In genomic region chr3:108432542-108433187, GRCm38 (mm10) we compare ENCODE assay signal across 16 mouse cellular contexts. TPM values are rescaled to one million over a fixed set of nuclear protein-coding genes. Genes with fewer than 3 reads are reported as not detected.
A peak's percentile ranks its signal among the peaks of the same experiment; 100 is the strongest.
DNase-seq lines count a peak whose midpoint lies in the region; ATAC-seq and TF ChIP-seq lines count a peak whose summit lies in the region.
"Had no signal": no experiment of that assay in that cellular context is flagged by ENCODE, and none has a peak within 500 bp of the region (broad histone marks: within the 10 kb centered on the region; RNA-seq: fewer than 3 reads in every experiment).

No protein-coding gene starts in this region.

- peak; percentile 79 for ATAC-seq in forebrain, embryonic 15.5 days (replicated peaks)
- ATAC-seq in midbrain, embryonic 12.5 days (ENCODE audit: low FRiP score, low read depth) = peak; percentile 67

- H3K27ac ChIP-seq in layer of hippocampus, adult 2 months = peak overlapping the region; percentile 39
- H3K27ac ChIP-seq in forebrain, embryonic 15.5 days (replicated peaks) = peak overlapping the region; percentile 90
- peak overlapping the region; percentile 96 for H3K27ac ChIP-seq in midbrain, embryonic 12.5 days (replicated peaks)
- H3K27ac ChIP-seq in thymus, adult 2 months (ENCODE audit: control insufficient read depth, insufficient read depth, low read length) = no peak overlapping the region
- H3K27ac ChIP-seq: embryonic facial prominence, embryonic 13.5 days; kidney, embryonic 15.5 days had no signal

- no peak overlapping the region for H3K4me3 ChIP-seq in layer of hippocampus, adult 2 months
- H3K4me3 ChIP-seq in forebrain, embryonic 15.5 days = no peak overlapping the region
- H3K4me3 ChIP-seq in midbrain, embryonic 12.5 days = no peak overlapping the region
- no peak overlapping the region for H3K4me3 ChIP-seq in thymus, adult 2 months (ENCODE audit: control insufficient read depth, insufficient read depth, low read length)
- H3K4me3 ChIP-seq: embryonic facial prominence, embryonic 13.5 days; kidney, embryonic 15.5 days had no signal

- no peak for TF ChIP-seq CTCF in layer of hippocampus, adult 2 months (conservative IDR thresholded peaks at IDR 0.05)
- TF ChIP-seq CTCF in thymus, adult 2 months (IDR thresholded peaks at IDR 0.05; ENCODE audit: borderline replicate concordance, control insufficient read depth, extremely low read depth, insufficient read depth, low read length, poor library complexity) = no peak

- no peak for TF ChIP-seq POLR2A in thymus, adult 2 months (IDR thresholded peaks at IDR 0.05; ENCODE audit: control insufficient read depth, extremely low read depth, insufficient read depth, low read length, poor library complexity)

- H3K9me3 ChIP-seq in forebrain, embryonic 15.5 days = no peaks in the 10 kb centered on the region
- no peaks in the 10 kb centered on the region for H3K9me3 ChIP-seq in midbrain, embryonic 12.5 days
- H3K9me3 ChIP-seq: embryonic facial prominence, embryonic 13.5 days; kidney, embryonic 15.5 days had no signal

- WGBS in forebrain, embryonic 15.5 days = 6% methylated on average over 13 of the region's 13 CpGs
- WGBS in midbrain, embryonic 12.5 days = 21% methylated on average over 13 of the region's 13 CpGs
- 97% methylated on average over 13 of the region's 13 CpGs for WGBS in thymus, adult 2 months

- no peak for DNase-seq in layer of hippocampus, adult 2 months (ENCODE audit: low spot score in 2 of 2)
- DNase-seq in layer of hippocampus, postnatal 10 days (ENCODE audit: low spot score in 2 of 2) = no peak
- DNase-seq in telencephalon, adult 2 months (ENCODE audit: low read depth, low spot score) = peak; percentile 65
- DNase-seq in liver = no peak
- DNase-seq in left cerebral cortex, adult 11 months (ENCODE audit: low spot score) = no peak
- DNase-seq in thymus, adult 2 months = no peak
- DNase-seq: adrenal gland, adult 2 months; cerebellum, adult 11 months; gastrocnemius, postnatal 14 days; layer of hippocampus, postnatal 36 days; lung, postnatal 10 days had no signal

- peak overlapping the region; percentile 30 for H3K9ac ChIP-seq in forebrain, embryonic 15.5 days (replicated peaks)
- no peak overlapping the region for H3K9ac ChIP-seq in midbrain, embryonic 12.5 days (replicated peaks)
- H3K9ac ChIP-seq: embryonic facial prominence, embryonic 13.5 days; kidney, embryonic 15.5 days had no signal

- H3K4me2 ChIP-seq in forebrain, embryonic 15.5 days (replicated peaks) = 0 out of 2 replicates have a peak overlapping the region, but pooled peaks have one; percentile 19
- peak overlapping the region; percentile 35 for H3K4me2 ChIP-seq in midbrain, embryonic 12.5 days (replicated peaks)
- H3K4me2 ChIP-seq: embryonic facial prominence, embryonic 13.5 days; kidney, embryonic 15.5 days had no signal

- H3K27me3 ChIP-seq in forebrain, embryonic 15.5 days = no peaks in the 10 kb centered on the region
- no peaks in the 10 kb centered on the region for H3K27me3 ChIP-seq in midbrain, embryonic 12.5 days
- H3K27me3 ChIP-seq in thymus, adult 2 months (ENCODE audit: control insufficient read depth, insufficient read depth, low read length) = no peaks in the 10 kb centered on the region
- H3K27me3 ChIP-seq: embryonic facial prominence, embryonic 13.5 days; kidney, embryonic 15.5 days had no signal

- peaks cover 59% of the 10 kb centered on the region for H3K36me3 ChIP-seq in forebrain, embryonic 15.5 days
- H3K36me3 ChIP-seq in midbrain, embryonic 12.5 days = peaks cover 54% of the 10 kb centered on the region
- H3K36me3 ChIP-seq in thymus, adult 2 months (ENCODE audit: control insufficient read depth, insufficient read depth, low read length) = peaks cover 69% of the 10 kb centered on the region

- H3K4me1 ChIP-seq in forebrain, embryonic 15.5 days = peaks cover 36% of the 10 kb centered on the region
- peaks cover 57% of the 10 kb centered on the region for H3K4me1 ChIP-seq in midbrain, embryonic 12.5 days
- H3K4me1 ChIP-seq in thymus, adult 2 months (replicated peaks; ENCODE audit: control insufficient read depth, insufficient read depth, low read length) = no peaks in the 10 kb centered on the region
- H3K4me1 ChIP-seq: embryonic facial prominence, embryonic 13.5 days; kidney, embryonic 15.5 days had no signal

RNA-seq across cellular contexts. Expression of gene Sars, which starts 12.3 kb away (rescaled TPM):
- total RNA-seq in layer of hippocampus, adult 2 months (2021) = 100 to 1,000 TPM; 198 to 213 TPM
- 100 to 1,000 TPM; 215 TPM for total RNA-seq in layer of hippocampus, postnatal 10 days (2021)
- polyA plus RNA-seq in forebrain, embryonic 15.5 days (2015; fragmentation: Nextera tagmentation; extraction: Ambion mirVana) = 221 and 222 TPM in 2 replicates
- polyA plus RNA-seq in midbrain, embryonic 12.5 days (2016; fragmentation: Nextera tagmentation; extraction: Ambion mirVana) = 184 and 192 TPM in 2 replicates
- polyA plus RNA-seq in thymus, adult 2 months (2012; rRNA removed) = 45.7 and 46.5 TPM in 2 replicates

RNA-seq across cellular contexts. Expression of gene Celsr2, which starts 17.3 kb away (rescaled TPM):
- 100 to 1,000 TPM; 185 to 201 TPM for total RNA-seq in layer of hippocampus, adult 2 months (2021)
- total RNA-seq in layer of hippocampus, postnatal 10 days (2021) = 100 to 1,000 TPM; 177 to 179 TPM
- polyA plus RNA-seq in forebrain, embryonic 15.5 days (2015; fragmentation: Nextera tagmentation; extraction: Ambion mirVana) = 49.1 and 52.8 TPM in 2 replicates
- polyA plus RNA-seq in midbrain, embryonic 12.5 days (2016; fragmentation: Nextera tagmentation; extraction: Ambion mirVana) = 73.3 and 78.2 TPM in 2 replicates
- 28.2 and 37.6 TPM in 2 replicates for polyA plus RNA-seq in thymus, adult 2 months (2012; rRNA removed)

RNA-seq across cellular contexts. Expression of gene Psrc1, which starts 49.0 kb away (rescaled TPM):
- 10 to 100 TPM; 17.5 to 22.2 TPM for total RNA-seq in layer of hippocampus, adult 2 months (2021)
- 10 to 100 TPM; 12.5 to 12.8 TPM for total RNA-seq in layer of hippocampus, postnatal 10 days (2021)
- polyA plus RNA-seq in forebrain, embryonic 15.5 days (2015; fragmentation: Nextera tagmentation; extraction: Ambion mirVana) = 35.6 and 41.5 TPM in 2 replicates
- polyA plus RNA-seq in midbrain, embryonic 12.5 days (2016; fragmentation: Nextera tagmentation; extraction: Ambion mirVana) = 60.6 and 61.9 TPM in 2 replicates
- 27.9 and 29.9 TPM in 2 replicates for polyA plus RNA-seq in thymus, adult 2 months (2012; rRNA removed)
- total RNA-seq: liver, adult 2 months had no signal
